Mouse (Mus musculus) heart, embryonic 13.5 days (tissue): ENCODE measurements around the gene Spop. TPM values are rescaled to one million over a fixed set of nuclear protein-coding genes. Genes with fewer than 3 reads are reported as not detected.

ENCODE experiments used
- ATAC-seq: fragments of 200-750 bp; cut with Nextera tagmentation; 2 replicates; pipeline ENCODE4 v1.8.0; 2017; ENCODE audit warnings: moderate TSS enrichment; ENCODE audit not compliant: insufficient number of reproducible peaks, low FRiP score, low TSS enrichment; ENCODE audit errors: extremely low read depth
- H3K27ac ChIP-seq: fragments of 300-500 bp; sonication (generic); replicated peaks from 2 replicates; pipeline ENCODE4 v1.5.1; 2015; ENCODE audit warnings: moderate library complexity, mild to moderate bottlenecking, inconsistent platforms
- H3K27me3 ChIP-seq: fragments of 300-500 bp; sonication (generic); replicated peaks from 2 replicates; pipeline ENCODE4 v1.6.1; 2015; ENCODE audit warnings: mild to moderate bottlenecking, inconsistent platforms
- H3K36me3 ChIP-seq: fragments of 300-500 bp; sonication (generic); 2 replicates; pipeline ENCODE4 v1.6.1; 2015; ENCODE audit warnings: mild to moderate bottlenecking, inconsistent platforms
- H3K4me1 ChIP-seq: fragments of 300-500 bp; sonication (generic); 2 replicates; pipeline ENCODE4 v1.6.1; 2015; ENCODE audit warnings: inconsistent platforms
- H3K4me2 ChIP-seq: fragments of 300-500 bp; sonication (generic); 2 replicates; pipeline ENCODE4 v1.6.1; 2015; ENCODE audit warnings: inconsistent platforms, mild to moderate bottlenecking, moderate library complexity
- H3K4me3 ChIP-seq: fragments of 300-500 bp; sonication (generic); 2 replicates; pipeline ENCODE4 v1.5.1; 2015; ENCODE audit warnings: moderate library complexity, mild to moderate bottlenecking, inconsistent platforms
- H3K9ac ChIP-seq: fragments of 300-500 bp; sonication (generic); 2 replicates; pipeline ENCODE4 v1.6.1; 2015; ENCODE audit warnings: inconsistent platforms, mild to moderate bottlenecking, moderate library complexity
- H3K9me3 ChIP-seq: fragments of 300-500 bp; sonication (generic); 2 replicates; pipeline ENCODE4 v1.6.1; 2016; ENCODE audit warnings: inconsistent platforms
- WGBS: fragments of 180-500 bp; shearing (Covaris S2); methylation state at CpG from one replicate; pipeline ENCODE4 v1.1.7; 2015; ENCODE audit warnings: mixed read lengths; 5-methylcytosine and 5-hydroxymethylcytosine counted together
- polyA plus RNA-seq: library from polyadenylated mRNA; unstranded; fragments of >200 nt; fragmentation: Nextera tagmentation; extraction: Ambion mirVana; gene quantifications from 2 replicates; pipeline ENCODE4 v1.2.1, GENCODE M21; 2015

The Spop gene
- polyA plus RNA-seq, 1 experiment from 2014 or later = 105 TPM

DNA sequence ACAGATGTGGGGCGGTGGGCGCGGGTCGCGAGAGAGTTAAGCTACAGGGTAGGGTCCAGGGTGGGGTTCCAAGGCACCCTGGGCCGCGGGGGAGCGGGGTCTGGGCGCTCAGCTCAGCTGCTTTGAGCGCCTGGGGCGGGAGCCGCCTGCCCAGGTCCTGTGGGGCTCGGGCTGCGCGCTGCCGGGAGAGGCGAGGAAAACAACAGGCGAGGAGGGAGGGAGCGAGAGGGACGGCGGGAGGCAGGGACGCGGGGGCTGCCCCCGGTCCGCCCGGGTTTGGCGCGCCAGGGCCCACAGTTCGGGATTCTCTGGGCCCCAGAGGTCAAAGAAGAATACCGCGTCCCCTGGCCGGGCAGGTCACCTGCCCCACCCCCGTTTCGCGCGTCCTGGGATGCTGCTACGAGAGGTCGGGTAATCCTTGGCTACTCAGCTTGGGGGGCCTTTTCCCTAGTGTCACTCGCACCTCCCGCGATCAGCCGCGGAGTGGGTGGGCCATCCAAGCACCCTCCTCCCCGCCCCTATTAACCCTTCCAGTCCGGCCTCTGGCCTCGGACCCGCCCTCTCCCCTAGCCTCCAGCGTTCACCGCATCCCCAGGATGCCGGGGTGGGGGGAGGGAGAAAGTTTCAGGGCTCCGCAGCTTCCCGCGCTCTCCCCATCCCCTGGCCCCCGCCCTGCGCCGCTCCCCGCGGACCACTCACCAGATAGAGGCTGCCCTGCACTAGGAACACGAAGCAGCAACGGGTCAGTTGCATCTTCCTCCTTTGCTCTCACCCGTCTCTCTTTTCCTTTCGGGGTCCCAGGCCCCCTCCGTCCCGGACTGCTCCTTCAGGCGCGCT is 99.8 kb downstream of the Spop start:
- Histone ChIP-seq H3K4me3 (peak overlapping the region; percentile 64), H3K36me3 (no peaks in the 10 kb centered on the region), H3K27ac (no peak overlapping the region), H3K9me3 (no peaks in the 10 kb centered on the region), H3K9ac (peak overlapping the region; percentile 72), H3K4me2 (peak overlapping the region; percentile 90), H3K4me1 (peaks cover 27% of the 10 kb centered on the region), H3K27me3 (peaks cover 89% of the 10 kb centered on the region)
- no peak for ATAC-seq
- WGBS = under 1% methylated on average over 66 of the region's 66 CpGs

DNA sequence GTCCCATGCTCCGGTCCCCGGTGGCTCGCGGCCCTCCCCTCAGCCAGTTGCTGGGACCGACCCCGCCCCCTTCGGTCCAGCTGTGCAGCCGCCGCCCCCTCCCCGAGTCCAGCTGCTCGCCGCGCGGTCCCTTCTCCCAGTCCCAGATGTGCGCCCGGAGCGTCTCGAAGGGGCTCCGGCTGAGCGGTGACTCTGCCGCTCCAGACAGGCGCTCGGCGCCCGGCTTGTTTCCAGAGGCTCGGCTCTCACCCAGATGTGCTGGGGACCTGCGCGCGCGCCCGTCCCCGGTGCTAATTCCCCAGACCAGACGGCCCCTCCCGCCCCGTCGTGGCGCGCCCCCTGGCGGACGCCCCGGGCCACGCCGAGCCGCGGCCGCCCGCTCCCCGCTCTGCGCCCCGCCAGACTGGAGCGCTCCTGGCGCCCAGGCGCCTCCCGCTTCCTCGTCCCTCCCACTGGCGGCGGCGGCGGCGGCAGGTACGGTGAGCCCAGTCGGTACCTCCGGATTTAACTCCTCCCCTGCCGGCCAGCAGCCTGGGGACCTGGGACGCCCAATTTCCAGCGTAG is 100.5 kb downstream of the Spop start, which contains the start of gene Nxph3:
TSS of gene Nxph3 (minus strand) at position 273 of the 564 bp plus-strand sequence.
- peak; percentile 28; the same call in 1 of the 2 replicates for ATAC-seq
- H3K36me3 ChIP-seq = no peaks in the 10 kb centered on the region
- peak within 1 kb of the TSS; percentile 64 for H3K4me3 ChIP-seq
- H3K4me1 ChIP-seq = peaks cover 30% of the 10 kb centered on the region
- under 1% methylated on average over 64 of the region's 66 CpGs for WGBS
- H3K27me3 ChIP-seq = peaks cover 88% of the 10 kb centered on the region
- peak within 1 kb of the TSS; percentile 72 for H3K9ac ChIP-seq
- H3K9me3 ChIP-seq = no peaks in the 10 kb centered on the region
- no peak within 1 kb of the TSS for H3K27ac ChIP-seq
- peak within 1 kb of the TSS; percentile 90 for H3K4me2 ChIP-seq

DNA sequence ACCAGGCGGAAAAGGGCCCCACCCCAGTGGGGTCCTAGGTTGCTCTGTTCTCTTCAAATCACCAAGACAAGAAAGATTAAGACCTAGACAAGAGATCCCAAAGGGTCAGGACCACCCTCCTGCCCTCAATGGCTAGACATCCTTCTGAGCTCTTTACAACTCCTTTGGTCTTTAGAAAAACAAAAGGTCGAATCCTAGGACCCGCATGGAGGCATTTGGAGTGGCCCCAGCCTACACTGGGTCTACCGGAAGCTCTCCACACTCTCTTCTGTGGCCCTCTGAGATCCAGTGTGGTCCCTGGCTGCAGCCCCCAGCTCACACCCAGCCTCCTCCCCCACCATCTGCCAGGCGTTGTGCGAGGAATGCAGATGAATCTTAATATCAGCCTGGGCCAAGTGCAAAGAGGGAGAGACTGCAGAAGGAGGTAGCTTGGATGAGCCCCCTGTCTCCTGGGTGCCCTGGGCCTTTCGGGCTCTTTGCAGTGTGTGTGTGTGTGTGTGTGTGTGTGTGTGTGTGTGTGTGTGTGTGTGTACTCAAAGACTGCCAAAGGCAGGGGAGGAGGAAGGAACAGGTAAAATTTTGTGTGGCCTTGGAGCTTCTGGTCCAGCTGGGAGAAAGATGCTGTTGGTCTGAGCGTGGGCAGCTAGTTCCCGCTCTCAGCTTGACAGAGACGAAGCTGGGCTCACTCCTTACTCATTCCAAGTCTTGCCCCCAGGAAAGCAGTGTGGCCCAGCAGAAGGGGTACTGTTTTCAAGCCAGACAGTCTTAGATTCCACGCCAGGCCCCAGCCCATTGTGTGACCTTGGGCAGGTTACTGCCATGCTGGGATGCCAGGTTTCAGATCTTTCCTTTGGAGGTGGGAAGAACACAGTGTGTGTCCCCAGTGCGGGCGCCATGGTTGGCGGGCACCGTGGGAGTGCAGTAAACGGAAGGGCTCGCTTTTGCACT is 101.8 kb downstream of the Spop start:
- Histone ChIP-seq H3K9ac (no peak overlapping the region), H3K36me3 (no peaks in the 10 kb centered on the region), H3K4me1 (peaks cover 34% of the 10 kb centered on the region), H3K9me3 (no peaks in the 10 kb centered on the region), H3K27me3 (peaks cover 83% of the 10 kb centered on the region), H3K27ac (no peak overlapping the region), H3K4me3 (no peak overlapping the region), H3K4me2 (0 out of 2 replicates have a peak overlapping the region, but pooled peaks have one; percentile 90)
- ATAC-seq = no peak
- 49% methylated on average over 17 of the region's 17 CpGs for WGBS

DNA sequence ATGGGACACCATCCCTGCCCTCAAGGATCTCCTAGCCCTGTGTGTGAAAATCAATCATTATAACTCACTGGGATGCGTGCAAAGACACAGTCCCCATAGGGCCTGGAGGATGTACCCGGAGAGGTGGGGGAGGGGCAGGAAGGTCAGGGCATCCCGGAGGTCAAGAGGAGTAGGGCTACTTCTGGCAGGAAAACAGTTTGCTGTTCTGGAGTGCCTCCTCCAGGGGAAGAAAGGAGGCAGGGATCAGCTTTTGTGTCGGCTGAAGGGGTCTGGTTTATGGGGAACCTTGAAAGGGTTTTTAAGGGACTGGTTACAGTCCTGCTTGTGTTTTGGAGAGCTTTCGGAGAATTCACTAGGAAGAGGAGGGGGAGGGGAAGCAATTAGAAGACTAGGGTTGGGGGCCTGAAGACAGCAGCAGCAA is 102.6 kb downstream of the Spop start:
- Histone ChIP-seq H3K36me3 (no peaks in the 10 kb centered on the region), H3K27me3 (peaks cover 75% of the 10 kb centered on the region), H3K4me2 (no peak overlapping the region), H3K27ac (no peak overlapping the region), H3K9me3 (no peaks in the 10 kb centered on the region), H3K4me1 (peaks cover 39% of the 10 kb centered on the region), H3K9ac (no peak overlapping the region), H3K4me3 (no peak overlapping the region)
- ATAC-seq = no peak
- 14% methylated on average over 5 of the region's 5 CpGs for WGBS

DNA sequence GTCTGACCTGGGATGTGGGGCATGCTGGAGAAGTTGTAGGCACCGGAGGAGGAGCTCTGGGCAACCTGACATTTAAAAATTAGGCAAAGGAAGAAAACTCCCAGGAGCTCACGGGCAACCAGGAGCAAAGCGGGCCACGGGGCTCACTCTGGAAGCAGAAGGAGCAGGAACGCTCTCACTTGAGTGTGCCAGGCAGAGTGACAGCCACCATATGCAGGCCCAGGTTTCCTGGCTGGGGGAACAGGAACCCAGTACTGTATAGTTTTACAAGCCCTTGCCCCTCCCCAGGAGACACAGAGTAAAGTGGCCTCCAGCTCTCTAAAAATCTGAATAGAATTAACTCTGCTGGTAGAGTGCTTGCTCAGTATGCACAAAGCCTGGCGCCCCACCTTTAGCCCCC is 103.3 kb downstream of the Spop start:
- WGBS = 50% methylated on average over 6 of the region's 6 CpGs
- no peak overlapping the region for H3K27ac ChIP-seq

DNA sequence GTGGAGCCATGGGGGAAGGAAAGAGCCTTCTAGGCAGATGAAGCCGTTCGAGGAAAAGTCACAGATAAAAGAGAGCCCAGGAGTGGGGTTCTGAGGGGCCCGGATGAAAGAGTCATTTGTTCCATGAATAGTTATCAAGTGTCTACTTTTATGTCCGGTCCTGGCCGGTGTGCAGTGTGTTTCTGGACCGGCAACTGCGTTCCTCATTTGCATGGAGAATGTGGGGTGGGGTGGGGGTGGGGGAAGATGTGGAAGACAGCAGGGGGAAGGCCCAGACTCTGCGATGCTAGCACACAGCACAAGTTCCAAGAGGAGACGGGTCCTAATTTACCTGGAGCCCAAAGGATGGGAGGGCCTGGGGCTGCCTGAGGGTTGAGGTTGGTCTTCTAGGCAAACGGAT is 105.4 kb downstream of the Spop start:
- H3K4me1 ChIP-seq = peaks cover 26% of the 10 kb centered on the region
- peaks cover 57% of the 10 kb centered on the region for H3K27me3 ChIP-seq

More for the DNA sequence above, 103.3 kb downstream of the Spop start:
- ATAC-seq = no peak
- Histone ChIP-seq H3K9me3 (no peaks in the 10 kb centered on the region), H3K4me2 (no peak overlapping the region), H3K9ac (no peak overlapping the region), H3K27me3 (peaks cover 68% of the 10 kb centered on the region), H3K4me1 (peaks cover 40% of the 10 kb centered on the region), H3K4me3 (no peak overlapping the region), H3K36me3 (no peaks in the 10 kb centered on the region)

DNA sequence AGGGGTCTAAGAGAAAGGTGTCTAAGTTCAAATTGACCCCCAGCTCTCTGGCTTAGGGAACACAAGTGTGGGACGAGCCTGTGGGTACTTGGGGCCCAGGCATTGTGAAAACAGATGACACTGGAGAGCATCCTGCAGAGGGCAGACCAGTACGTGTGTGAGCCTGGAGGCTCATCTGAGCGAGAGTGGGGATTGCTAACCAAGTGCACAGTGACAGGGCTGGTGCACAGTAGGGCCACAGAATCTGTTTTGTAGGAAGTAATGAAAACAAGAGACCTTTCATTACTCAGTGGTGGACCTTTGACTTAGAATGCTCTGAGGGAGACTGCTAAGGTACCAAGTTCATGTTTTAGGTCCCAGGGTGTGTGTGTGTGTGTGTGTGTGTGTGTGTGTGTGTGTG is 106.1 kb downstream of the Spop start:
- Histone ChIP-seq H3K4me2 (no peak overlapping the region), H3K9ac (no peak overlapping the region), H3K36me3 (no peaks in the 10 kb centered on the region), H3K27me3 (peaks cover 54% of the 10 kb centered on the region), H3K4me3 (no peak overlapping the region), H3K27ac (no peak overlapping the region), H3K4me1 (peaks cover 21% of the 10 kb centered on the region), H3K9me3 (no peaks in the 10 kb centered on the region)
- 52% methylated on average over 3 of the region's 3 CpGs for WGBS
- no peak for ATAC-seq

More for the DNA sequence above, 105.4 kb downstream of the Spop start:
- Histone ChIP-seq H3K9me3 (no peaks in the 10 kb centered on the region), H3K27ac (no peak overlapping the region), H3K4me2 (no peak overlapping the region), H3K4me3 (no peak overlapping the region), H3K9ac (no peak overlapping the region), H3K36me3 (no peaks in the 10 kb centered on the region)
- no peak for ATAC-seq
- WGBS = 49% methylated on average over 10 of the region's 10 CpGs

DNA sequence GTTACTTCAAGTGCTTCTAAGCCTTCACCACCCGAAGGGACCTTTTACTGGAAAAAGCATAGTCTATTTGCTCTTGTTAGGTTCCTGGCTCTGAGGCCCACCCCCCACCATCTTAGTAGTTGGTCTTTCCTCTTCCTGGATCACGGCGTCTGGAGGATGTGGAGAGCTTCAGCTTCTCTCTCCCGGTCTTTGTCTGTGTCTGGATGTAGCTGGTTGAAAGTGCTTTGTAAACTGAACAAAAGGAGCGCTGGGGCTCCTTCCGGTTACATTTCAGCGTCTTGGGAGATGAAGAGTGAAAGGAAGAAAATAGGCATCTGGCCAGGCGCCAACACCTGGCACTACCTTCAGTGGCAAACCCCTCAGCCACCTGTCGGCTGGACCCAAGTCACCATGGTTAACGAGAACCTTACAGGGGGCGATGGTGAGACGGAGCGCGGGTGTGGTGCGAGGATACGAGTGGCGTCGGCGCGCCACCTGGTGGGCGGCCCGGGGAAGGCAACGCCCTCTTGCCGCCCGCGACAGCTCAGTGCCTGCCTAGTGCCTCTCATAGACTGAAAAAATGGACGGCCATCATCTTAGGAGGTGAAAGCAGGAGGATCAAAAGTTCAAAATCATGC is 106.7 kb downstream of the Spop start:
- Histone ChIP-seq H3K4me2 (peak overlapping the region; percentile 67), H3K27me3 (peaks cover 51% of the 10 kb centered on the region), H3K27ac (no peak overlapping the region), H3K4me3 (peak overlapping the region; percentile 34), H3K4me1 (peaks cover 21% of the 10 kb centered on the region), H3K9me3 (no peaks in the 10 kb centered on the region), H3K9ac (no peak overlapping the region), H3K36me3 (no peaks in the 10 kb centered on the region)
- 5% methylated on average over 27 of the region's 27 CpGs for WGBS
- no peak for ATAC-seq

DNA sequence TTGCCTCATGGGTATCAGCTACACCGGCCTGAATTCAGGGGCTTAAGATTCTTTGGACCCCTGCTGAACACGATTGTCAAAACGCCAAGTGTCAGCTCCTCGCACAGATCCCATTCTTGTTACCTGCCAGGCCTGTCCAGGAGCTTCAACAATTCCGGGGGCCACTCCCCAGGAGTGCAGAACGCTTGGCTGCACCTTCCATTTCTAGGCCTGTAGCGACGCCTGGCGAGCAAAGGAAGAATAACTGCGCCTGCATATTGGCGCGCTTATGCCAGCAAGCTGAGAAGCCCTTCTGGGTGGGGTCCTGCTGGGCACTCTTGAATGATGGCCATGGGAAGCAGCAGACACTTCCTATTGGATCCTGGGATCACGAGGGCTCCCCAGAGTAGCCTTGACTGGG is 107.7 kb downstream of the Spop start:
- peak overlapping the region; percentile 67 for H3K4me2 ChIP-seq
- 2% methylated on average over 13 of the region's 13 CpGs for WGBS
- ATAC-seq = no peak
- H3K27ac ChIP-seq = no peak overlapping the region
- H3K27me3 ChIP-seq = peaks cover 41% of the 10 kb centered on the region
- H3K9me3 ChIP-seq = no peaks in the 10 kb centered on the region
- H3K9ac ChIP-seq = peak overlapping the region; percentile 50
- H3K36me3 ChIP-seq = no peaks in the 10 kb centered on the region
- H3K4me3 ChIP-seq = peak overlapping the region; percentile 34
- peaks cover 16% of the 10 kb centered on the region for H3K4me1 ChIP-seq

DNA sequence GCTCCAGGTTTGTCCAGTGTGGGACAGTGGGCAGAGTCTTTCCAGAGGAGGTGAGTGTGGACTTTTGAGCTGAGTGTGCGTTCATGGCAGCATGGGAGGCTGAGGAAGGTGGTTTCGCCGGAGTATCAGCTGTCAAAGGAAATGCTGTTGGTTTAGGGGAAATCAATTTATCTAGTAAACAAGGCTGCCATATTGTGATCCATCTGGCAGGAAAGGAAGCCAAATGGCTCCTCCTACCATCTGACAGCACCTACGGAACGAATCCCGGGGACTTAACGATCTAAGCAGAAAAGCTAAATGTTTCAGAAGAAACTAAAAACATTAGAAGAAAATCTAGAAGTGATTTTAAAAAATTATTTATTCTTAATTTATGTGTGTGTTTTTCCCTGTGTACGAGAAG is 113.4 kb downstream of the Spop start:
- no peak overlapping the region for H3K4me2 ChIP-seq
- H3K9me3 ChIP-seq = no peaks in the 10 kb centered on the region
- ATAC-seq = no peak
- WGBS = 83% methylated on average over 8 of the region's 8 CpGs
- no peak overlapping the region for H3K9ac ChIP-seq
- no peaks in the 10 kb centered on the region for H3K4me1 ChIP-seq
- H3K4me3 ChIP-seq = no peak overlapping the region
- no peak overlapping the region for H3K27ac ChIP-seq
- peaks cover 18% of the 10 kb centered on the region for H3K27me3 ChIP-seq
- H3K36me3 ChIP-seq = no peaks in the 10 kb centered on the region

DNA sequence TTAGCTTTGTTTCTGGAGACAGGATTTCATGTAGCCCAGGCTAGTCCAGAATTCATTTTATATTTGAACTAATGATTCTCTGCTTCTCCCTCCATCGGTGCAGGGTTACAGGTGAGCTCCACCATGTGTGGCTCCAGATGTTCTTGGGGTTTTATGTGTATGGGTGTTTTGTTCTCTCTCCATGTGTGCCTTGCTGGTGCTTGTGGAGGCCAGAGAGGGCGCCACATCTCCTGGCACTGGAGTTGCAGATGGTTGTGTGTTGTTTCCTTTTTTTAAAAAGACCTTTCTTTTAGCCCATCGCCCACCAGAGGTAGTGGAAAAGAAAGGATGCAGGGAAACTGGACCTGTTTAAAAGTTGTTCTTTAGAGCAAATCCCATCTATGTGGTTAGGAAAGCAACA is 114.4 kb downstream of the Spop start:
- H3K9me3 ChIP-seq = no peaks in the 10 kb centered on the region

More for the DNA sequence above, 114.4 kb downstream of the Spop start:
- ATAC-seq = no peak
- Histone ChIP-seq H3K9ac (no peak overlapping the region), H3K4me1 (no peaks in the 10 kb centered on the region), H3K27me3 (peaks cover 20% of the 10 kb centered on the region), H3K4me3 (no peak overlapping the region), H3K4me2 (no peak overlapping the region), H3K27ac (no peak overlapping the region), H3K36me3 (no peaks in the 10 kb centered on the region)
- WGBS = 69% methylated on average over 3 of the region's 3 CpGs
